Mouse (Mus musculus) embryonic fibroblast, embryonic 13.5 days (primary cell): ENCODE measurements around the gene Nav2. TPM values are rescaled to one million over a fixed set of nuclear protein-coding genes. Genes with fewer than 3 reads are reported as not detected.

Experiments used
- H3K27ac ChIP-seq: 2 replicates; pipeline ENCODE4 v1.5.1; 2012; ENCODE audit warnings: low read length, control low read depth, inconsistent platforms; ENCODE audit not compliant: insufficient read depth
- H3K4me1 ChIP-seq: 2 replicates; pipeline ENCODE4 v1.6.1; 2011; ENCODE audit warnings: low read length; ENCODE audit not compliant: control insufficient read depth, insufficient read depth
- H3K4me3 ChIP-seq: 2 replicates; pipeline ENCODE4 v1.5.1; 2011; ENCODE audit warnings: mild to moderate bottlenecking, control low read depth, low read length; ENCODE audit not compliant: insufficient read depth
- CTCF ChIP-seq: IDR thresholded peaks from 2 replicates; pipeline ENCODE4 v1.5.1; 2011; ENCODE audit warnings: mild to moderate bottlenecking, control low read depth, low read length, moderate library complexity, borderline replicate concordance; ENCODE audit not compliant: insufficient read depth
- POLR2A ChIP-seq: IDR thresholded peaks from 2 replicates; pipeline ENCODE4 v1.6.1; 2011; ENCODE audit warnings: low read depth, mild to moderate bottlenecking, control low read depth, low read length, moderate library complexity
- polyA plus RNA-seq: library from polyadenylated mRNA; stranded (reverse); fragments of >200 nt; gene quantifications from 2 replicates; pipeline ENCODE4 v1.2.4, GENCODE M21; 2011; ENCODE audit warnings: low read depth; ENCODE audit not compliant: missing spikeins, insufficient read length

Gene Nav2
- polyA plus RNA-seq, 1 experiment = 18.7 TPM

GRCm38 (mm10) chr7:49190231-49190985 is 281.9 kb downstream of the Nav2 start:
- no peak overlapping the region for H3K4me3 ChIP-seq
- TF ChIP-seq CTCF (no peak), POLR2A (no peak)
- H3K4me1 ChIP-seq = peaks cover under 1% of the 10 kb centered on the region; the same call in 1 of the 2 replicates
- no peak overlapping the region for H3K27ac ChIP-seq

GRCm38 (mm10) chr7:49191081-49191678 is 282.7 kb downstream of the Nav2 start:
- Histone ChIP-seq H3K4me3 (no peak overlapping the region), H3K4me1 (peaks cover 7% of the 10 kb centered on the region), H3K27ac (no peak overlapping the region)
- no peak for TF ChIP-seq CTCF
- TF ChIP-seq POLR2A = no peak

- Histone ChIP-seq H3K4me1 (peaks cover 7% of the 10 kb centered on the region), H3K4me3 (no peak overlapping the region), H3K27ac (no peak overlapping the region)
- TF ChIP-seq POLR2A (no peak), CTCF (no peak)
These were observed 283.7 kb downstream of the Nav2 start for GRCm38 (mm10) chr7:49192061-49192695.

GRCm38 (mm10) chr7:49195711-49196147 is 287.2 kb downstream of the Nav2 start:
- Histone ChIP-seq H3K4me3 (no peak overlapping the region), H3K4me1 (peaks cover 7% of the 10 kb centered on the region), H3K27ac (no peak overlapping the region)
- TF ChIP-seq POLR2A = no peak
- no peak for TF ChIP-seq CTCF

GRCm38 (mm10) chr7:49199366-49199765 is 290.9 kb downstream of the Nav2 start:
- TF ChIP-seq CTCF (no peak), POLR2A (no peak)
- no peak overlapping the region for H3K4me3 ChIP-seq
- no peak overlapping the region for H3K27ac ChIP-seq
- peaks cover 7% of the 10 kb centered on the region for H3K4me1 ChIP-seq

GRCm38 (mm10) chr7:49200270-49200669 is 291.8 kb downstream of the Nav2 start:
- no peak for TF ChIP-seq CTCF
- Histone ChIP-seq H3K4me3 (no peak overlapping the region), H3K27ac (no peak overlapping the region), H3K4me1 (peaks cover 7% of the 10 kb centered on the region)

GRCm38 (mm10) chr7:49202971-49203370 is 294.5 kb downstream of the Nav2 start:
- TF ChIP-seq POLR2A (no peak), CTCF (no peak)
- H3K4me1 ChIP-seq = no peaks in the 10 kb centered on the region
- H3K27ac ChIP-seq = no peak overlapping the region
- no peak overlapping the region for H3K4me3 ChIP-seq

GRCm38 (mm10) chr7:49204856-49205255 is 296.3 kb downstream of the Nav2 start:
- TF ChIP-seq POLR2A = no peak
- H3K27ac ChIP-seq = no peak overlapping the region
- no peaks in the 10 kb centered on the region for H3K4me1 ChIP-seq
- no peak overlapping the region for H3K4me3 ChIP-seq

GRCm38 (mm10) chr7:49205551-49205950 is 297.0 kb downstream of the Nav2 start:
- no peak for TF ChIP-seq CTCF
- TF ChIP-seq POLR2A = no peak
- Histone ChIP-seq H3K27ac (no peak overlapping the region), H3K4me3 (no peak overlapping the region)

More at GRCm38 (mm10) chr7:49205551-49205950, 297.0 kb downstream of the Nav2 start:
- no peaks in the 10 kb centered on the region for H3K4me1 ChIP-seq
